Mouse (Mus musculus) cerebellum, adult (tissue): Measurements from ENCODE around the gene Pno1.
A peak's percentile ranks its signal among the peaks of the same experiment; 100 is the strongest.

ENCODE experiments used
- ATAC-seq: cut with Nextera tagmentation; 2 replicates; pipeline ENCODE4 v1.9.2; 2017; ENCODE audit warnings: mild to moderate bottlenecking, moderate library complexity, mixed read lengths; ENCODE audit not compliant: insufficient number of reproducible peaks, low FRiP score, low TSS enrichment

Gene Pno1

DNA sequence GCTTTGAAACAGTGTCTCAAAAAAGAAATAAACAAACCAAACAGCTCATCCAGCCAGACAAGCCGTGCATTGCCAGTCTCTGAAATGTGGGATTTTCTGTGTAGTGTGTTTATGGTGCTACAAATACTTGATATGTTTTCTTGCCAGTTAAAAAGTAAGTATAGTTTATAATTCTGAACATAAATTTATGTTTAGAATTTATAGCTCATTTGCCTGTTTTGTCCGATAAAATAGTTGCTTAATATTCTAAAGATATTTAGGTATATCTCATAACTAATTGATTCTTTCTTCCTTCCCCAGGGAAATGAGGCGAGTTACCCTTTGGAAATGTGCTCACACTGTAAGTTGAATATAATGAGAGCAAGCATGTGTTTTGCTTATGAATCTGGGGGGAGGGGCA, 29.6 kb downstream of the Pno1 start, which contains the start of gene Wdr92:
Gene Wdr92, plus strand, starts transcription at position 301 of the 400 bp plus-strand sequence.
- no peak for ATAC-seq

DNA sequence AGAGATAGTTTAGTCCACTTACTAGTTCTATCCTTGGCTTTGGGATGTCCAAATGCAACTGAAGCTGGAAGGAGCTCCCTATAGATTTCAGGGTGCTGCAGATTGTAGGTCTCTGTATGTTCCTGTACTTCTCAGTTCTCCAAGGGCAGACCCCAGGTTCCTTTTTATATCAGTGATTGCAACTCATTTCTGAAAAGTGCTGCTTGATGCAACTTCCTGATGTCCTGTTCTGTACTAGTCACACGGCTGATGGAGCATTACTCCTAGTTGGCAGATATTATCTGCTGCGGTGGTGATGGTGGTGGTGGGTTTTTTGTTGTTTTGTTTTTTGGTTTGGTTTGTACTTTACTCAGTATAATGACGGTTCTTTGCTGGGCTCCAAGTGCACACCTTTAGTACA, 30.6 kb downstream of the Pno1 start:
- ATAC-seq = no peak

DNA sequence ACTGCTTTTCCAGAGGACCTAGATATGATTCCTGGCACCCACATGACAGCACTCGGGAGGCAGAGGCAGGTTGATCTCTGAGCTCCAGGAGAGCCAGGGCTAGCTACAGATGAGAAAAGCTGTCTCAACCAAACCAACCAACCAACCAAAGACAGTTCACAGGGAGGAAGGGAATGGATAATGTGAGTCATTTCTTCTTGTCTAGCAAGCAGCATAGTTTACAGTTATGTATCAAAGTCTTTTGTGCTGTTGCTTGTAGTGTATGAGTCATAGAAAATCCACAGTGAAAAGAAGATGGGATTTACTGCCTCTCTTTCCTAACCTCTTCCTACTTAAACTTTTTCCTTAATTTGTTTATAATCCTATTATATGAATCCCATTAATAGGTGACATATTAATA, 34.7 kb downstream of the Pno1 start:
- ATAC-seq = no peak

DNA sequence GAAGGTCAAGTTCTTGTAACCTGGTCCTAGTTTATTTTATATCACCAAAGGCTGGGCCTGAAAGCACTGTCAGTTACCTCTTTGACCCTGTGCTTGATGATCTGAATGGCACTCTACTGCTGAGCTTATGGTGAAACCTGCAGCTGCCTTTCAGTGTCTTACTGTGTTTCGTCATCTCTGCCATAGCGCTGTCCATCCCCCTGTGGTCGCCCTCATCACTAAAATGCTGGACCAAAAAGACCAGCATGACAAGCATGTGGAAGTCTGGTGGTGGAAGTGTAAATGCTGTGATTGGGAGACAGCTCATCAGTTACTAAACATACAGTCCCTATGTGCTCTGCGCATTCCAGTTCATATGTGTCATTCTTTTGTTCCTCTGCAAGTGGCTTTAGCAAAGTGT, 39.1 kb downstream of the Pno1 start:
- ATAC-seq = no peak

DNA sequence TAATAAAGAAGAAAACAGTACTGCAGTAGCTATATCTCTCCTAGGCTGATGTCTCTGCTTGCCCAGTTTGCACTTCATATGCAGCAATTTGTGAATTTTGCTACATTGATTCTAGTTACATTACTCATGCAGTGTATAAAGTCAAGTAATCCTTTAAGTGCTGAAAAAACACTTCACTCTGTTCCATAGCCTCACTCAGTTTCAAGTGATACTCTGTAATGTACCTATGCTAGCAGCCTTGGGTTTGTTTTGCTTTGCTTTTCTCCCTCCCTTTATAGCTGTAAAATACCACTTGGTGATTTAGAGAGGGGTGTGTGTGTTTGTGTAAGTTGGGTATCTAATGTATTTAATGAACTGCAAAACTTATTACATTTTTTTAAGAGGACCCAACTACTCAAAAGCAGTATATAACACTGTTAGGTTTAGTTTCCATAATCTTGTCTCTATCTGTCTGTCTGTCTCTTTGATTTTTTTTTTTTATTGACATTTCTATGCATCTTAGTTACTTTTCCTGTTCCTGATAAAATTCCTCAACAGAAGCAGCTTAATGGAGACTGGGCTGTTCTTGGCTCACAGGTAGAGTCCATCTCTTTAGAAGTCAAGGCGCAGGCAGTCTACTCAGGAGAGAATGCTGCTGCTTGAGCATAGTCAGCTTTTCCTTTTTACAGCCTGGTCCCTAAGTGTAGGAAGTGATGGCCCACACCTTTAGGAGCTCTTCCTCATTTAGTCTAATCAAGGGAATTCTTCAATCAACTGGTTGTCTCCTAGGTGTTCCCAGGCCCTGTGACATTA, 40.2 kb downstream of the Pno1 start:
- ATAC-seq = no peak

DNA sequence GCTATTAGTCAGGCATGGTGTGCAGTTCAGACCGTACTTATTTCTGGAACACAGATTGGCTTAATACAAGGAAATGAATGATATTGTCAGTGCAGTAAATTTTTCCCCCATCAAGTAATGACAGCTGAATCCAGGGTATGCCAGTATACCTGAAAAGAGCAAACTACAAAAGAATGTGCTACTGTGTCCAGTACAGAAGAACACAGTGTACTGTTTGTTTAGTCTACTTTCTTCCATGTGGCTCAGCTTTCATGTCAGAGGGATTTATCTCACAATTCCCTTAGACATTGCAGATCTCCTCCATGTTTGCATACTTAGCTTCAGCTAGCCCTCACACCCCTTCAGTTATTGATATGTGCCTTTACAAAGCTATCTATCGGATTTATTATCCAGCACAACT, 42.1 kb downstream of the Pno1 start:
- ATAC-seq = no peak

DNA sequence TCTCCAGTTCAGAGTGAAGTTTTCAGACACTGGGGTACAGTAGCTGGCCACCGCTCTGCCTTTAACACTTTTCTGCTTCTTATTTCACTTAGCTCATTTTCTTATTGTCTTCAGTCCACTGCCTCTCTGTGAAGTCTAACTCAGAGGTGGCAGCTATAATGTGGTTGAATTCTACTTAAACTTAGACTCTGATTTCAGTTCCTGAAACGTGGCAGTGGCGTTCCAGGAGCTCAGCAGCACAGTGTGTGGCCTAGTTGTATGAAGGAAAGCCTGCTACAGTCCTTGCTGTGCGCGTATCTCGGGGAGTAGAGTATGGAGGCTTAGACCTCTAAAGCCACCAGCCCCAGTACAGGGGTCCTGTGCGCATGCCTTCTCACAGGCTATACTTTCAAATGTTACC, 44.7 kb downstream of the Pno1 start:
- no peak for ATAC-seq

DNA sequence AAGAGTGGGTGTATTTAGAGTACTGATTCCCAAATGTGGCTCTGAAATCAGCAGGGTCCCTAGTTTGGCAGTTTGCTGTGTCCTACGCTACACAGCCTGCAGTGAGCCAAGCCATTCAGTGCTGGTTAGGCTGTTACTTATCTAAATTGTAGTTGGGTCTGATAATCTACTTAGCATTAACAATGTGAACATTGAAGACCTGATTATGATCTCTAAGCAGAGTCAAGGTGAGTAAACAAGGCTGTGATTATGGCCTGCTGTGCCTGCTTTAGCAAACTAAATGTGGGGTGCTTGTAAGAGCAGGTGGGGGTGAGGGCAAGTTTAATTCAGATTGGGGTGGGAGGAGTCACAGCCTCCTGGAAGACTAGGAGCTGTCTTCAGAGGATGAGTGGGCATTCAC, 47.4 kb downstream of the Pno1 start:
- no peak for ATAC-seq

DNA sequence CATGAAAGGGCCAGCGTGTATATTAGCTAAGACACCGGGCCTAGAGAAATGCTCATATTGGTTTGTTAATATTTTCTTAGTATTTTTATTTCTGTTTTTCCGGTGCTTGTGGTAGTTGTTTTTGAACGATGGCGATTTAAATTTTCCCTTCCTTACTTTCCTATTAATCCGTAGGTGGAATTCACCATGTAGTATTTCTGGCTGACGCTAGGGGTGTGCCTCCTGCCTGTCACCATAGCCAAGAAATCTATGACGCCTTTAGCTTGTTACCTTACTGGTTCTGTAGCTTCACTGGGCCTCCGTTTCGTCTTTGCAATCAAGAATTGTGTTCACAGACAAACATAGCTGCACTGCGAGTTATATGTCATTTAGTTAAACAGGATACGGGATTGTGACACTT, 51.1 kb downstream of the Pno1 start:
- ATAC-seq = peak; percentile 49; the same call in 1 of the 2 replicates

DNA sequence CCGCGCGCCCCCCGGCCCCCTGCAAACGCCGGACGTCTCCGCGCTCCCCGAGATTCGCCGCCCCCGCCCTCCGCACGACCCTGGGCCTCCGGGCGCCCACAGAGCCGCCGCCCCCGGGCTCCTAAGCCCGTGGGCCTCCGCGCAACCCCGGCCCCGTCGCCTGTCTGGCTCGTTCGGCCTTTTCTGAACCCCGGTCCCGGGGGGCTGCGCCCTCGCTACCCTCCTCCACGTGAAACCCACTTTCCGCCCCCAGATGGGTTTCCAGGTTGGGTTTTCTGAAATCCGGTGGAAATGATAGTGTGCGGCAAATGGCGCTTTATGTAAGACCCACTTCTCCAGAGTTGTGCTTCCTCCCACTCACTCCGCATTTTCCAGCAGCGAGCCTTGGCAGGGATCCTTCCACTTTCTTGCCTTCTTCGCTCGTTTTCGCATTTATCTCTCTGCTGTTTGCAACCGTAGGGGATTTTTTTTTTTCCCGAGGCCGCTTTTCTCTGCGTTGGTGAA, 51.6 kb downstream of the Pno1 start:
- ATAC-seq = no peak

DNA sequence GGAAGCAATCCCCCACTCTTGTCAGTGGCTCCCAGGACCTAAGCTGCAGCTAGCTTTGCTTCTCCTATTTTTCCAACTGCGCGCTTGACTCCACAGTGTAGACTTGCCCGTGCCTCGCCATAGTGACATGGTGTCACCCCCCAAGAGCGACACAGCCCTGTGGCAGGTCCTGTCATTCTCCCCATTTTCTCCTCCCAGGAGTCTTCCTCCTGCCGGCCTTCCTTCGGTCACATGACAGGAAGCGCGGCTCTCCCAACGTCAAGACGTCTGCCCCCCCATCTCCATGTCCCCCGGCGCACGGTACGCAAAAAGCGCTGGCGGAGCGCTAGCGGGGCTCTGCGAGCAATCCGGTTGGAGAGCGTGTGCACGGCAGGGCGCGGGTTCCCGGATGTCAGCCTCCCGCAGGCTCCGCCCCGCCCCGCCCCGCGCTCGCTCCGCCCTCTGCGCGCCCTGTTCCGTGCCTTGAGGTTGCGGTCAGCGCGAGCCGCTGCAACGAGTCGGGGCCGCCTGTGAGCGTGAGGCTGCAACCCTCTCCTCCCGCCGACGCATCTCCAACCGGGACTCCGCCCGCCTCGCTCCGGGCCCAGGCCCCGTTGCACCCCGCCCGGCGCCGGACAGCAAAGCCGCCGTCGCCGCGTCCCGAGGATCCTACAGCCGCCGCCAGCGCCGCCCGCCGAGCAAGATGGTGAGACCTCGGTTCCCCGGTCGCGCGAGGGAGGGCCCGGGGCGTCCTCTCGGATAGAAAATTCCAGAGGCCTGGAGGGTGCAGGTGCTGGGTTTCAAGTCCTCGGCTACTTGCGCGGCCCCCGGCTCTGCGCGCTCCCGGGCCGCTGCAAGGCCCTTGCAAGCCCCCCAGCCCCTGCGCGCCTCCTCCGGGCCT, 52.3 kb downstream of the Pno1 start, which contains the start of gene Ppp3r1:
Gene Ppp3r1, plus strand, starts transcription at position 406 of the 880 bp plus-strand sequence.
- peak; percentile 98 for ATAC-seq
